ENCODE assay signal across 21 mouse cellular contexts in genomic region chr19:43743401-43743800, GRCm38 (mm10). TPM values are rescaled to one million over a fixed set of nuclear protein-coding genes. Genes with fewer than 3 reads are reported as not detected.
DNase-seq lines count a peak whose midpoint lies in the region; ATAC-seq lines count a peak whose summit lies in the region.
"Had no signal": no experiment of that assay in that cellular context is flagged by ENCODE, and none has a peak within 500 bp of the region (broad histone marks: within the 10 kb centered on the region; RNA-seq: fewer than 3 reads in every experiment).

No protein-coding gene starts in this region.

- DNase-seq in heart, adult 11 months, result peak; percentile 90
- DNase-seq in heart, postnatal 4 days, result no peak
- DNase-seq in intestine, embryonic 14.5 days (ENCODE audit: low spot score), result peak; percentile 18
- DNase-seq: adrenal gland, adult 2 months; adrenal gland, adult 8-10 months; adrenal gland, postnatal 10 days; adrenal gland, postnatal 14 days; adrenal gland, postnatal 25 days; adrenal gland, postnatal 36 days; B cell, adult 2 months; cerebellum, adult 11 months; cerebellum, adult 11-12 months; cerebellum, adult 18-20 months had no signal

- H3K4me3 ChIP-seq in intestine, embryonic 14.5 days (ENCODE audit: low read depth, low read length), result no peak overlapping the region
- no peak overlapping the region for H3K4me3 ChIP-seq in intestine, embryonic 15.5 days (replicated peaks)

- no peaks in the 10 kb centered on the region for H3K9me3 ChIP-seq in intestine, embryonic 14.5 days (ENCODE audit: control insufficient read depth, low read length)
- H3K9me3 ChIP-seq in intestine, embryonic 15.5 days, result no peaks in the 10 kb centered on the region
- H3K9me3 ChIP-seq: G1E had no signal

- no peaks in the 10 kb centered on the region for H3K4me1 ChIP-seq in intestine, embryonic 14.5 days (replicated peaks; ENCODE audit: control insufficient read depth, insufficient read depth, low read length)
- no peaks in the 10 kb centered on the region for H3K4me1 ChIP-seq in intestine, embryonic 15.5 days (replicated peaks)

- peaks cover 88% of the 10 kb centered on the region for H3K36me3 ChIP-seq in intestine, embryonic 14.5 days (ENCODE audit: control insufficient read depth, insufficient read depth, low read length)
- peaks cover 43% of the 10 kb centered on the region for H3K36me3 ChIP-seq in intestine, embryonic 15.5 days

- H3K4me2 ChIP-seq in intestine, embryonic 14.5 days (ENCODE audit: low read length), result no peak overlapping the region
- H3K4me2 ChIP-seq in intestine, embryonic 15.5 days (replicated peaks), result no peak overlapping the region

- no peak overlapping the region for H3K27ac ChIP-seq in intestine, embryonic 14.5 days (ENCODE audit: low read depth)
- no peak overlapping the region for H3K27ac ChIP-seq in intestine, embryonic 15.5 days

- no peak for ATAC-seq in intestine, embryonic 14.5 days (replicated peaks; ENCODE audit: low FRiP score, low TSS enrichment, low read depth)
- ATAC-seq in intestine, embryonic 15.5 days, result no peak
- ATAC-seq: activated CD4-positive, CD25-positive, alpha-beta regulatory T cell, adult 4 months; CD4-positive, CD25-positive, alpha-beta regulatory T cell, adult 4 months; Patski had no signal

- H3K9ac ChIP-seq in intestine, embryonic 14.5 days (ENCODE audit: low read length), result no peak overlapping the region
- H3K9ac ChIP-seq in intestine, embryonic 15.5 days, result no peak overlapping the region

- WGBS in intestine, embryonic 14.5 days, result 94% methylated on average over 7 of the region's 7 CpGs
- 95% methylated on average over 7 of the region's 7 CpGs for WGBS in intestine, embryonic 15.5 days

- H3K27me3 ChIP-seq in intestine, embryonic 14.5 days (replicated peaks; ENCODE audit: control insufficient read depth, insufficient read depth, low read length), result no peaks in the 10 kb centered on the region
- no peaks in the 10 kb centered on the region for H3K27me3 ChIP-seq in intestine, embryonic 15.5 days (replicated peaks)
- H3K27me3 ChIP-seq: CH12.LX, Patski had no signal

RNA-seq across cellular contexts. Expression of gene Cutc, which starts 9.4 kb away (rescaled TPM):
- total RNA-seq in heart, postnatal 4 days (2021), result 1 to 10 TPM; 8.2 to 8.3 TPM
- polyA plus RNA-seq in intestine, embryonic 14.5 days (2014; fragmentation: Nextera tagmentation; extraction: Ambion mirVana), result 20.6 and 21.2 TPM in 2 replicates
- 24.8 and 25.9 TPM in 2 replicates for polyA plus RNA-seq in intestine, embryonic 15.5 days (2015; fragmentation: Nextera tagmentation; extraction: Ambion mirVana)

RNA-seq across cellular contexts. Expression of gene Cox15, which starts 9.4 kb away (rescaled TPM):
- 10 to 100 TPM; 35.7 to 36.0 TPM for total RNA-seq in heart, postnatal 4 days (2021)
- polyA plus RNA-seq in intestine, embryonic 14.5 days (2014; fragmentation: Nextera tagmentation; extraction: Ambion mirVana), result 9.9 and 10.0 TPM in 2 replicates
- 12.2 and 14.2 TPM in 2 replicates for polyA plus RNA-seq in intestine, embryonic 15.5 days (2015; fragmentation: Nextera tagmentation; extraction: Ambion mirVana)

RNA-seq across cellular contexts. Expression of gene Abcc2, which starts 38.6 kb away (rescaled TPM):
- total RNA-seq in heart, postnatal 4 days (2021), result not detected
- 3.8 and 5.3 TPM in 2 replicates for polyA plus RNA-seq in intestine, embryonic 14.5 days (2014; fragmentation: Nextera tagmentation; extraction: Ambion mirVana)
- 16.7 and 24.3 TPM in 2 replicates for polyA plus RNA-seq in intestine, embryonic 15.5 days (2015; fragmentation: Nextera tagmentation; extraction: Ambion mirVana)
- total RNA-seq: MEL had no signal
- polyA plus RNA-seq: activated CD4-positive, CD25-positive, alpha-beta regulatory T cell, adult 4 months; C2C12; CD4-positive, CD25-positive, alpha-beta regulatory T cell, adult 4 months; Patski had no signal

RNA-seq across cellular contexts. Expression of gene Entpd7, which starts 53.9 kb away (rescaled TPM):
- 1 to 10 TPM; 6.5 to 6.9 TPM for total RNA-seq in heart, postnatal 4 days (2021)
- polyA plus RNA-seq in intestine, embryonic 14.5 days (2014; fragmentation: Nextera tagmentation; extraction: Ambion mirVana), result 15.5 and 16.5 TPM in 2 replicates
- 21.1 and 24.4 TPM in 2 replicates for polyA plus RNA-seq in intestine, embryonic 15.5 days (2015; fragmentation: Nextera tagmentation; extraction: Ambion mirVana)
